Mouse (Mus musculus) forebrain, postnatal 0 days (tissue): ENCODE measurements around the gene Lrrc4c. TPM values are rescaled to one million over a fixed set of nuclear protein-coding genes. Genes with fewer than 3 reads are reported as not detected.
A peak's percentile ranks its signal among the peaks of the same experiment; 100 is the strongest.

Experiments used
- ATAC-seq: fragments of 200-750 bp; cut with Nextera tagmentation; 2 replicates; pipeline ENCODE4 v1.8.0; 2017; ENCODE audit warnings: mild to moderate bottlenecking, moderate library complexity
- DNase-seq: peaks from one replicate; pipeline ENCODE4 v3.0.0-alpha.2; 2015
- H3K27ac ChIP-seq: fragments of 300-500 bp; sonication (generic); 2 replicates; pipeline ENCODE4 v1.5.1; 2014; ENCODE audit warnings: low read depth, mild to moderate bottlenecking, antibody characterized with exemption, low read length, moderate library complexity, mixed read lengths
- H3K27me3 ChIP-seq: fragments of 300-500 bp; sonication (generic); 2 replicates; pipeline ENCODE4 v1.6.1; 2014; ENCODE audit warnings: mild to moderate bottlenecking, low read length, mixed read lengths; ENCODE audit not compliant: insufficient read depth
- H3K36me3 ChIP-seq: fragments of 300-500 bp; sonication (generic); 2 replicates; pipeline ENCODE4 v1.6.1; 2014; ENCODE audit warnings: mild to moderate bottlenecking, moderate library complexity; ENCODE audit not compliant: insufficient read depth
- H3K4me1 ChIP-seq: fragments of 300-500 bp; sonication (generic); 2 replicates; pipeline ENCODE4 v1.6.1; 2014; ENCODE audit warnings: antibody characterized with exemption; ENCODE audit not compliant: insufficient read depth
- H3K4me2 ChIP-seq: fragments of 300-500 bp; sonication (generic); 2 replicates; pipeline ENCODE4 v1.6.1; 2014; ENCODE audit warnings: low read depth, mild to moderate bottlenecking, moderate library complexity
- H3K4me3 ChIP-seq: fragments of 300-500 bp; sonication (generic); 2 replicates; pipeline ENCODE4 v1.5.1; 2014; ENCODE audit warnings: low read depth, low read length, mixed read lengths
- H3K9ac ChIP-seq: fragments of 300-500 bp; sonication (generic); 2 replicates; pipeline ENCODE4 v1.6.1; 2014; ENCODE audit warnings: mild to moderate bottlenecking
- H3K9me3 ChIP-seq: fragments of 300-500 bp; sonication (generic); 2 replicates; pipeline ENCODE4 v1.6.1; 2016; ENCODE audit warnings: low read length
- CTCF ChIP-seq: sonication (generic); IDR thresholded peaks from 2 replicates; pipeline ENCODE4 v1.5.1; 2016; ENCODE audit warnings: antibody characterized with exemption, control low read depth, low read depth
- WGBS: fragments of 180-500 bp; shearing (Covaris S2); extraction: QIAGEN DNeasy Blood & Tissue Kit; methylation state at CpG from one replicate; pipeline ENCODE4 v1.1.7; 2014; 5-methylcytosine and 5-hydroxymethylcytosine counted together
- microRNA-seq, 2 experiments: library from miRNA; unstranded; fragments of <30 nt; microRNA quantifications; one replicate each; pipeline ENCODE4; 2016
- polyA plus RNA-seq: library from polyadenylated mRNA; unstranded; fragments of >200 nt; fragmentation: Nextera tagmentation; extraction: Ambion mirVana; gene quantifications from 2 replicates; pipeline ENCODE4 v1.2.1, GENCODE M21; 2015
- total RNA-seq: library from RNA; depleted of rRNA; stranded (reverse); fragments of >200 nt; gene quantifications from 2 replicates; pipeline ENCODE4 v1.2.3, GENCODE M21; 2014

Gene Lrrc4c
- total and polyA plus RNA-seq, 2 experiments from 2014 or later: 39.9 to 60.7 TPM

GRCm38 (mm10) chr2:97610566-97610965 lies 1292.6 kb downstream of the Lrrc4c start:
- Histone ChIP-seq H3K36me3 (no peaks in the 10 kb centered on the region), H3K9ac (no peak overlapping the region), H3K27ac (no peak overlapping the region), H3K27me3 (no peaks in the 10 kb centered on the region), H3K4me2 (no peak overlapping the region), H3K9me3 (no peaks in the 10 kb centered on the region), H3K4me1 (no peaks in the 10 kb centered on the region), H3K4me3 (no peak overlapping the region)
- ATAC-seq: no peak
- TF ChIP-seq CTCF: no peak
- no peak for DNase-seq
- WGBS: 69% methylated on average over 2 of the region's 2 CpGs

GRCm38 (mm10) chr2:97614724-97615123 lies 1296.8 kb downstream of the Lrrc4c start:
- H3K4me2 ChIP-seq: no peak overlapping the region
- no peak overlapping the region for H3K9ac ChIP-seq
- H3K4me3 ChIP-seq: no peak overlapping the region
- no peaks in the 10 kb centered on the region for H3K4me1 ChIP-seq
- H3K27me3 ChIP-seq: no peaks in the 10 kb centered on the region
- H3K9me3 ChIP-seq: no peaks in the 10 kb centered on the region
- ATAC-seq: no peak
- WGBS: 86% methylated on average over 2 of the region's 2 CpGs
- peak; percentile 58 for TF ChIP-seq CTCF
- peak; percentile 59 for DNase-seq
- no peaks in the 10 kb centered on the region for H3K36me3 ChIP-seq
- no peak overlapping the region for H3K27ac ChIP-seq

- no peaks in the 10 kb centered on the region for H3K36me3 ChIP-seq
- no peak for ATAC-seq
- WGBS: 94% methylated on average over 1 of the region's 1 CpGs
- no peak for DNase-seq
- H3K9me3 ChIP-seq: no peaks in the 10 kb centered on the region
- no peak overlapping the region for H3K9ac ChIP-seq
- H3K4me1 ChIP-seq: no peaks in the 10 kb centered on the region
- no peak overlapping the region for H3K27ac ChIP-seq
- no peak overlapping the region for H3K4me2 ChIP-seq
- H3K4me3 ChIP-seq: no peak overlapping the region
- no peak for TF ChIP-seq CTCF
- H3K27me3 ChIP-seq: no peaks in the 10 kb centered on the region
Observed at GRCm38 (mm10) chr2:97618589-97618988, 1300.6 kb downstream of the Lrrc4c start.

GRCm38 (mm10) chr2:97639941-97640340 lies 1322.0 kb downstream of the Lrrc4c start:
- no peak for ATAC-seq
- H3K4me3 ChIP-seq: no peak overlapping the region
- H3K27me3 ChIP-seq: no peaks in the 10 kb centered on the region
- H3K4me1 ChIP-seq: no peaks in the 10 kb centered on the region
- DNase-seq: no peak
- no peak overlapping the region for H3K4me2 ChIP-seq
- H3K9me3 ChIP-seq: no peaks in the 10 kb centered on the region
- H3K27ac ChIP-seq: no peak overlapping the region
- 89% methylated on average over 2 of the region's 2 CpGs for WGBS
- no peaks in the 10 kb centered on the region for H3K36me3 ChIP-seq
- no peak overlapping the region for H3K9ac ChIP-seq
- TF ChIP-seq CTCF: no peak

GRCm38 (mm10) chr2:97641661-97642060 lies 1323.7 kb downstream of the Lrrc4c start:
- Histone ChIP-seq H3K9ac (no peak overlapping the region), H3K4me2 (no peak overlapping the region)

GRCm38 (mm10) chr2:97652711-97653110 lies 1334.7 kb downstream of the Lrrc4c start:
- Histone ChIP-seq H3K27ac (no peak overlapping the region), H3K27me3 (no peaks in the 10 kb centered on the region), H3K9me3 (no peaks in the 10 kb centered on the region), H3K9ac (no peak overlapping the region), H3K4me2 (no peak overlapping the region), H3K4me3 (no peak overlapping the region), H3K36me3 (no peaks in the 10 kb centered on the region), H3K4me1 (no peaks in the 10 kb centered on the region)
- DNase-seq: no peak
- TF ChIP-seq CTCF: no peak
- 5% methylated on average over 1 of the region's 1 CpGs for WGBS
- no peak for ATAC-seq

More at GRCm38 (mm10) chr2:97641661-97642060, 1323.7 kb downstream of the Lrrc4c start:
- H3K27ac ChIP-seq: no peak overlapping the region
- no peak overlapping the region for H3K4me3 ChIP-seq
- DNase-seq: no peak
- H3K9me3 ChIP-seq: no peaks in the 10 kb centered on the region
- TF ChIP-seq CTCF: no peak
- no peaks in the 10 kb centered on the region for H3K4me1 ChIP-seq
- H3K36me3 ChIP-seq: no peaks in the 10 kb centered on the region
- no peak for ATAC-seq
- no peaks in the 10 kb centered on the region for H3K27me3 ChIP-seq

Small RNA genes lying within 50 kb of the gene (microRNA-seq; reads per million reads assigned to microRNA genes)
- 0 reads per million in 2 experiments for gene Gm44320
